Mouse (Mus musculus): ENCODE data around the gene Col4a2. TPM values are rescaled to one million over a fixed set of nuclear protein-coding genes. Genes with fewer than 3 reads are reported as not detected.

The Col4a2 gene
- polyA plus RNA-seq, 1 experiment from 2014 or later: 61.4 TPM

Other genes with a start within 250 kb of the Col4a2 start
- gene Col4a1, start within 50 bp of the Col4a2 start, polyA plus RNA-seq (2015; fragmentation: Nextera tagmentation; extraction: Ambion mirVana): 161 and 170 TPM in 2 replicates
- 14.8 and 16.5 TPM in 2 replicates for gene Rab20, start 165.9 kb downstream of the Col4a2 start, polyA plus RNA-seq (2015; fragmentation: Nextera tagmentation; extraction: Ambion mirVana)
- 94.4 and 101 TPM in 2 replicates for gene Naxd, start 184.7 kb downstream of the Col4a2 start, polyA plus RNA-seq (2015; fragmentation: Nextera tagmentation; extraction: Ambion mirVana)
- 26.2 and 33.1 TPM in 2 replicates for gene Cars2, start 238.0 kb downstream of the Col4a2 start, polyA plus RNA-seq (2015; fragmentation: Nextera tagmentation; extraction: Ambion mirVana)
- 34.2 and 35.0 TPM in 2 replicates for gene Ing1, start 242.8 kb downstream of the Col4a2 start, polyA plus RNA-seq (2015; fragmentation: Nextera tagmentation; extraction: Ambion mirVana)

Data from intestine, embryonic 15.5 days (tissue).